Mouse (Mus musculus): ENCODE results near the gene Cers1.

Cers1 gene

DNA sequence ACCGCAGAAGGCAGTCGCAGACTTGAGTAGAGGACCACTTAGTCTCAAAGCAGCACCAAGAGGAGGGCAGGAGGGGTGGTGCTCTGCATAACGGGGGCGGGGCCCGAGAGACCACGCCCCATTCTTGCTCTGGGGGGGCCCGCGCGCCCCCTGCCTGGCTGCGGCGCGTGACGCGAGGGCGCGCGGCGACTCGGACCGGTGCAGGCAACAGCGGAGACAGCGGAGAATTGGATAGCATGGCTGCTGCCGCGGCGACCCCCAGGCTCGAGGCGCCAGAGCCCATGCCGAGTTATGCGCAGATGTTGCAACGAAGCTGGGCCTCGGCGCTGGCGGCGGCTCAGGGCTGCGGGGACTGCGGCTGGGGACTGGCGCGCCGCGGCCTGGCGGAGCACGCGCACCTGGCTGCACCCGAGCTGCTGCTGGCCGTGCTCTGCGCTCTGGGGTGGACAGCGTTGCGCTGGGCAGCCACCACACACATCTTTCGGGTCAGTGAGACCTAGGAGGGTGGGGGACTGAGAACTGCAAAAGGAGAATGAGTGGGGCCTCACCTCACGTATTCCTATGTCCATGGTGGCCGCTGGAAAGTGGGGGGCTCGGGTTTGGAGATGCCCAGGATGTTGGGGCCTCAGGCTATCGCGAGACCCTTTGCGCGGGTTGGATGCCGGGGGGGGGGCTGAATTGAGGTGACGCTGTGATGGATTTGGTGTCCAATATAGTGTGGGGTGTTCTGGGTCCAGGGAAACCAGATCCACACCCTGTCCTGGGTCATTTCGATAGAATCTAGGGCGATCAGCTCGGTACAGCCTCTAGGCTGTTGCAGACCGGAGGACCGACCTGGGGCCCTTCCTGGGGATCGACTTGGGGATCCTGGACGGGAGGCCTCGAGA lies at the start of gene Cers1:
Gene Cers1, plus strand, starts transcription at position 152 of the 887 bp plus-strand sequence.
- peak; percentile 87 for DNase-seq (ENCODE audit: low spot score)

DNA sequence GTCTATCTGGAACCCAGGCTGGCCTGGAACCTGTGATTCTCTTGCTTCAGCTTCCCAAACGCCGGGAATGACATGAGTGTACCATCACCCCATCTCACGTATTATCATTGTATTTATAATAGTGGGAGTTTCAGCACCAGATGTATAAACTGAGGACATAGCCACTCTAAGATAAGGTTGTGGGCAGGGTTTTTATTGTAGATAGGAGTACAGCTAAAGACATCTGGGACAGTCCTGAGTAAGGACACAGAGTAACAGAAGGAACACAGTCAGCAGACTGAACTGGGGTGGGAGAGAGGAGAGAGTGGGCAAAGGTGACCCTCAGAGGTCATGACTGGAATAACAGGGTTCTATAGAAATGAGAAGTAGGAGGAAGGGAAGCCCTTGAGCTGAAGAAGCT lies 47.9 kb upstream of the Cers1 start:
- no peak for DNase-seq (ENCODE audit: low spot score)

DNA sequence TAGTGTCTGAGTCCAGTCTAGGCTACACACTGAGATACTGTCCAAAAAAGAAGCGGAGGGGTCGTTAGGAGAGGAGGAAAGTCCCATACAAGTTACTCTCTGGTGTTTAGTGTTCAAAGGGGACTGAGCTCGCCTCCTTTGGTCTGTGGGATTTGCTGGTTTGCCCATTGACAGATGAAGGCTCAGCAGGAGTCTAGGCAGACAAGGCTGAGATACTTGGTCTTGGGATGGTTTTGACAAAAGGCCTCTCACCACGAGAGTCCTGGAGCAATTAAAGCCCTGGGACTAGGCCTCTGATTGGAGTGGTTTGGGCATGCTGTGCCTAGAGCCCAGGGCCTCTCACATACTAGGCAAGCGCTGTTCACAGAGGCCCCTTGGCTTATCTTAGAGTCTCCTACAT lies 47.3 kb upstream of the Cers1 start:
- DNase-seq (ENCODE audit: low spot score): no peak

DNA sequence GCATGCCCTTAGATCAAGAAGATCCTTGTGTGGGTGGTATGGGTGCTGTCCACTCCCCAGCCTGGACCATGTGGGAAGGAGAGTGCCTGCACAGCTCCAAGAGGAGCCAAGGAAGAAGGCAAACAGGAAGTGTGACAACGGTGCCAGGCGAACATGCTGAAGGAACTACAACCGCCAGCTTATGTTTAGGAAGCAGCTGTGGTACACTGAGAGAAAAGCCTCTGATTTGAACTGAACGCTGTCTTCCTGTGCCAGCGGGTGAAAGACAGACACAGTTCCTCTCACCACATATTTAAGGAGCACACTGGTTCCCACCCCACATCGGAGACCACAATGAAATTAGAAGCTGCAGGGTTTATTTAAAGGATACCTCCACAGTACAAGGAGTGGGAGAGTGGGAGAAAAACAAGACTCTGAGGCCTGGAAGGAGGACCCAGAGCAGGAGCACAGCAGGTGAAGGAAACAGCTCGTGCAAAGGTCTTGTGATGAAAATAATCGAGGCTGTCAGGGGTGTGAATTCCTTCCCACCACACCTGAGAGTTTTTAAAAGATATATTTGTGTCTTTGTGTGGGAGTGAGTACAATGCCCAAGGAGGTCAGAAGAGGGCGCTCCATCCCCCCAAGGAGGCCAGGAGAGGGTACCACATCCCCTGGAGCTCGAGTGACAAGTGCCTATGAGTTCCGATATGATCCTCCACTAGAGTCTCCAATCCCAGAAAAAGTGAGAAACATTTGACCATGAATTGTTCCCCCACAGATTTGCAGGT lies 46.6 kb upstream of the Cers1 start:
- no peak for DNase-seq (ENCODE audit: low spot score)

DNA sequence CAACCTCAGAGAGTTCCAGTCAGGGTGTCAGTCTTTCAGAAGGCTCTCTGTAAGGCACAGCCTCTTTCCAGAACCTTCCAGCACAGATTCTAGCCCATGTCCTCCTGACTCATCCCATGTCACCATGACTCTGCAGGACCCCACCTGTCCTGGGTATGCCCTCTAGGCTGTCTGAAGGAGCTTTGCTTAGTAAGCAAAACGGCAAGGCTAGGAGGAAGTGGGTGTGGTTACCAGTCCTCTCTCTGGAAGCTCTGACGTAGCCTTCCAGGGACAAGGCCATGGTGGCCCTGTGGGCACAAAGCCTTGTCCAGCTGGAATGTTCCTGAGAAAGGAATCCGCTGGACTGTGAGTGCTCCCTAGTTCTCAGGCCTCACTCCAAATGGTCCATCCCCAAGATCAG lies 42.6 kb upstream of the Cers1 start:
- DNase-seq (ENCODE audit: low spot score): no peak

DNA sequence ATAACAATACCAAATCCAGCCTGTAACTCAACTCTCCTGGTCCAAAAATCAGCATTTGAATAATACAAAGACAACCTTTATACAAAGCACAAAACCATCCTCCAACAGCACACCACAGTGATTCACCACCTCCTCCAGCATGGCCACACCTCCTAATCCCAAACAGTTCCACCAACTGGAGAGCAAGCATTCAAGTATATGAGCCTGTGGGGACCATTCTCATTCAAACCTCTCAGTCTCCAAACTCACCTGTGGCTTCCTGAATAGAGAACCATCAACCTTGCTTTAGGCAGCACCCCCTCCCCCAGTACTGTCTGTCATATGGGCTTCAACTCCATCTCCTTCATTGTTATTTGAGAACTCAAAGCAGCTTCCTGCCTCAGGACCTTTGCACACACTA lies 41.2 kb upstream of the Cers1 start:
- no peak for DNase-seq (ENCODE audit: low spot score)

DNA sequence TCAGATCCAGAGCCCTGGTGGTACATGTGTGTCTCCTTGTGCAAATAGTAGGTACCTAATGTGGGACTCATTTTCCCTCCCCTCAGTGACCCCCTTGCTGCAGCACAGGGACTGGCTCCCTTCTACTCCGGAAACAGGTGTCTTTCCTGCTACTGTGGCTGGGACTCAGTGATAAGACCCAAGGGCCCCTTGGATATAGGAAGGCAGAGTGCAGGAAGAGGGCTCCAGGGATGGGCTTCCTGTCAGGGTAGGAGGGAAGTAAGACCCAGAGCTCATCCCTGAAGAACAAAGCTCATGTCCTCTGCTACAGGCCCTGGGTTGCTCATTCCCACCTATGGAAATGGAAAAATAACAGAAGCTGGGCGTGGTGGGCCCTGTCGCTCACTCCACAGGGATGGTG lies 39.1 kb upstream of the Cers1 start:
- DNase-seq (ENCODE audit: low spot score): no peak

DNA sequence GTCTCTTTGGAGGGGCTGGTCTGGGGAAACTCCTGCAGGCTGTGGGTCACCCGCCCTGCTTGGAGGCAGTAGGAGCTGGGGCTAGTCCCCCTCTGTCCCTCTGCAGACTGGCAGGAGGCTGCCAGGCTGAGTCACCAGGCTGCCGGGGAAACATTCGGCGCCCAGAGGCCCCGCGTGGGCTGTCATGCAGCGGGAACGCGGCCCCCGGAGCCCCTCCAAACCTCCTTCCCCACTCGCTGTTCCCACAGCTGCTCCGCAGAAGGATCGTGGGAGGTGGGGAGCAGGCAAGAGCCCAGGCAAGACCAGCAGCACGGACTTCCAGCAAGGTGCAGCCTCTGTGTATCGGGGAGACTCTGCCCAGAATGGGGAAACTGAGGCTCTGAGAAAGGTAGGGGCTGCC lies 37.4 kb upstream of the Cers1 start:
- peak; percentile 65 for DNase-seq (ENCODE audit: low spot score)

DNA sequence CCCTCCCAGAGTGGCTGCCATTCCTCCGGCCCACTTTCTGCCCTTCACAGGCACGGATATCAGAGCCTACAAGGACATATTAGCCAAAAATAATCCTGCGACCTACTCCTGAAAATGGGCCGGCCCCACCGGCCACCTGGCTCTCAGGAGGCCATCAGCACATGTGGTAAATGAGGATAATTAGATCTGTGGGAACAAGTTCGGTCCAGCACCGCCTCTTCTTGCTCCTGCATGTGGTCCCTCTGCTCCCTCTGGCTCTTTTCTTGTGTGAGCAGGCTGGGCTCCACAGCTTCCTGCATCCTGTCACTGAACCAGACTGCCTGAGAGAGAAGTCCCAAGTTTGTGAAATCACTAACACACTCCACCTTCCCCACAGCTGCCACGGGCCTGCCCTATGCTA lies 36.3 kb upstream of the Cers1 start:
- no peak for DNase-seq (ENCODE audit: low spot score)

DNA sequence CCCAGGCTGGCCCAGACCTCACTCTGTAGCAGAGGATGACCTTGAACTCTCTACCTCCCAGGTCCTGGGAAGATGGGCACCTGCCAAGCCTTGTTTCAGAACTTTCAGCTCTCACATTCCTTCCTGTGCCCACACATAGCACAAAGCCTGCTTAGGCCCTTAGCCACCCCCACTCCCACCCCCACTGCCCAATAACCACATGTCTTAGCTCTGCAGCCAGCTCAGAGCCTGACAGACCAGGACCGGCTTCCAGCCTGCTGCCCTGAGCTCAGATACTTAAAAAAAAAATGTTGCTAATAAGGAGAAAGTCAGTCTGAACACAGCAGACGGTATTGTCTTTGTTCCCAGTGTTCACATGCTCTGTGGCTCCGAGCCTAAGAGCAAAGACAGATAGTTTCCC lies 34.6 kb upstream of the Cers1 start:
- DNase-seq (ENCODE audit: low spot score): no peak

DNA sequence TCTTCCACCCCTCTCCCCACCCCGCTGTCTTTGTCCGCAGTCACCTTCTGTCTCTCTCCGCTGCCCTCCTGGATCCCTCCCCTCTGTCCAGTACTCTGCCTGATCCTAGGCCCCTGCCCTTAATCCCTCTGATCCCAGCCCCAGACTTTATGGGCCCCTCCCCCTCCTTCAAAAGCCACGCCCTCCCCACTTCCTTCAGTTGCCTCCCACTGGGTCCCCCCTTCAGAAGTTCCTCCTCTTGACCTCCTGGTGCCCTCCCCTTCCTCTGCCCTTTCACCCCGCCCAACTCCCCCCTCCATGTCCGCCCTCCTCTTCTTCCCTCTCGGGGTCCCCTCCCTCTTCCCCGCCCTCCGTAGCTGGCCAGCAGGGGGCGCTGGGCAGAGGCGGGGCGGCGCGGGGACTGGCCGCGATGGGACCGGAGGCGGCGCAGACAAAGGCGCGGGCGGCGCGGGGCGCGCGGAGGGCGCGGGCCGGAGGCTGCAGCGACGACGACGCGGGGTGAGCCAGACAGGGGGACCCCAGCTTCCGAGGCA lies 32.9 kb upstream of the Cers1 start, which contains the start of gene Homer3:
Gene Homer3, plus strand, starts transcription at position 225 of the 533 bp plus-strand sequence.
- DNase-seq (ENCODE audit: low spot score): peak; percentile 82

DNA sequence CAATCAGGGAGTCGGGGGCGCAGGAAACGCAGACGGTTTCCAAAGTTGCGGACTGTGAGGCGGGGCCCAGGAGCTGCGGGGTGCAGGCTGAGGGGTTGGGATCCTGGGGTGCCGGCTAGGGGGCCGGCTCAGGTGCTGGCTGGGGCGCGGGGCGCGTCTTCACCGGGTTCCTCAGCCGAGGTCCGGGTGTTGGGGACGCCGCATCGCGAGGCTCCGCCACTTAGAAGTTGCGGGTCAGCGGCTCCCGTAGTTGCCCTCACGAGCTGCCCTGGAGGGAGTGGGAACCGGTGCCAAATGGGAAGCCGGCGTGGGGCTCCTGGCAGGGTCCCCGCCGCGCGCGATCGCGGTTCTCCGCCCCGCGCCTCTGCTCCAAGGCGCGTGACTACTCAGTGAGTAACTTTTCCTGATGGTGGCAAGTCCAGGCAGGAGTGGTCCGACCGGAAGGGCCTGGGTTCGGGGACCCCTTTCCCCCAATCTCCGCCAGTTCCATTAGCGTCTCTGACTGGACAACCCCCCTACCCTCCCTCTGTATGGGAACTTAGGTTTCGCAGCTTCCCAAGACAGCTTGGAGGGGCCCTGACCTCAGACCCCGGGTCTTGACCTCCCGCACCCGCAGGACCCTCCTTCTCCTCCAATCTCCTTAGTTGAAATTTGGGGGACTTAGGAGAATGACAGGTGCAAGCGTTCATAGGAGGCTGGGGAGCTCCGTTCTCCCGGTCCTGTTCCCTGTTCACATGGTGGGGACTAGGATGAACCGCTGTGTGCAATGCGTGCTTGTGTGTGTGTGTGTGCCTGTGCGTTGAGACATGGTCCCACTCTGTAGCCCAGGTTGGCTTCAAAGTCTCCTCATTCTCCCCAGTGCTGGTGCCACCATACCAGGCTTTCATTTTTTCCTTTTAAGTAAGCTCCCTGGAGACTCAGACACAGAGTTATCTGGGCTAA lies 32.2 kb upstream of the Cers1 start:
- no peak for DNase-seq (ENCODE audit: low spot score)

DNA sequence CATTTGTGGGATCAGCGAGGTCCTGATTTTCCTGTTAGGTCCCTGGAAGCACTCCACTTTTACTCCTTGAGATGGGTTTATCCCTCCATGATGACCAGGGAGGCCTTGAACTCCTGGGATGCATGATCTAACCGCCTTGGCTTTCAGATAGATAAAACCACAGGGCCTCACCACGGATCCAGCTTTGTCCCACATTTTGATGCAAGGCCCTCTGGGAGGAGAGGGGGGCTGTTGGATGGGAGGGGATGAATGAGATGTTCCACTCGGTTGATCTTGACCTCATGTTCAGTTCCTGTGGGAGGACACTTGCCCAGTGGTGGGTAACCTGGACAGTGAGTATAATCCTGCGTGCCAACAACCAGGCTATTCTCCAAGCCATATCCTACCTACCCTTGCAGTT lies 31.2 kb upstream of the Cers1 start:
- DNase-seq (ENCODE audit: low spot score): no peak

DNA sequence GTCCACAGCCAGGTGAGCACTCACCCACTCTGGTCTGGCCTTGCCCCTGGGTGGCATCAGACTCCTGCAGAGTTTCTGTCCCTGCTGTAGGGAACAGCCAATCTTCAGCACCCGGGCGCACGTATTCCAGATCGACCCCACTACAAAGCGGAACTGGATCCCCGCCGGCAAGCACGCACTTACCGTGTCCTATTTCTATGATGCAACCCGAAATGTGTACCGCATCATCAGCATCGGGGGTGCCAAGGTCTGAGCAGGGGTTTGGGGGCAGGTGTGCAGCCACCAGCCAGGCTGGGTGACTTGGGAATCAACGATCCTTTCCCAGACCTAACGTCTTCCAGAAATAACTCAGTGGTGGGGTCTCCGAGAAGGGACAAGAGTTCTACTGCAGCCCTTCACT lies 30.3 kb upstream of the Cers1 start:
- DNase-seq (ENCODE audit: low spot score): no peak

DNA sequence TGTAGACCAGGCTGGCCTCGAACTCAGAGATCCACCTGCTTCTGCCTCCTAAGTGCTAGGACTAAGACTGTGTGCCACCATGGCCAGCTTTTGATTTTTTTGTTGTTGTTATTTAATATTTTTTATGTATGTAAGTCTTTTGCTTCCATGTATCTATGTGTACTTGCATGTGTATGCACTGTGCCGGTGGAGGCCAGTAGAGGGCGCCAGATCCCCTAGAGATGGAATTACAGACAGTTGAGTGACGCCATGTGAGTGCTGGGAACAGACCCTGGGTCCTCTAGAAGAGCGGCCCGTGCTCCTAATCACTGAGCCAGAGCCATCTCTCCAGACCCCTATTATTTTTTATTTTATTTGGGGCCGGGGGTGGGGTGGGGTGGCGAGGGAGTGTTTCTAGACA lies 28.8 kb upstream of the Cers1 start:
- DNase-seq (ENCODE audit: low spot score): no peak

DNA sequence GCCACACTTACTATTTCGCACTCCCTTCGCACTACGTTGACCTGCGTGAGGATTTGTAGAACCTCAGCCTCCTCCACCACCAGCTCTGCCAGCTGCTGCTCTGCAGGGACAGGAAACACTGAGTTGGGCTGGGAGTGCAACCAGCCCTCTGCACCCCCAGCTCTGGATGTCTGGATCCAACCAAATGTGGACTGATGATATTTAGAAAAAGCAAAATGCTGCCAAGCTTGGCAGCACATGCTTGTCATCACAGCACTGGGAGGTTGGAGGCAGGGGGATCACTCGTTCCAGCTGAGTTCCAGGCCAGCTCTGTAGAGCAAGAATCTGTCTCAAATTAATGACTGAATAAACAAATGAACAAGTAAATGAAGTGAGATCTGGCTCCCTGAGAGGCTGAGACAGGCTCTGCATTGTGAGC lies 21.6 kb upstream of the Cers1 start:
- peak; percentile 51 for DNase-seq (ENCODE audit: low spot score)

DNA sequence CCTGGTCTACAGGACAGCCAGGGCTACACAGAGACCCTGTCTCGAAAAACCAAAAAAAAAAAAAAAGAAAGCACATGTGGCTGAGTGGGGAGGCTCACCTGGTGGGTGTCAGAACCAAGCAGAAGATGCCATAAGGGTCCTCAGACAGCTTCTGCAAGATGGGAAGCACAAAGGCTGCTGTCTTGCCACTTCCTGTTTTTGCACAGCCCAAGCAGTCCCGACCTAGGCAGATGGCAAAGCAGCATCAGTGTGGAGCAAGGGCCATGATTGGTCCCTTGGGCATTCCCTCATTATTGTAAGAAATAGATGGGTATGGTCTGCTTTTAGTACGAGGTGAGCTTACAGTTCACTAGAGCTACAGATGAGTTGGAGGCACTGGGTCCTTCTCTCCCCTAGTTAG lies 14.7 kb upstream of the Cers1 start:
- DNase-seq (ENCODE audit: low spot score): no peak

DNA sequence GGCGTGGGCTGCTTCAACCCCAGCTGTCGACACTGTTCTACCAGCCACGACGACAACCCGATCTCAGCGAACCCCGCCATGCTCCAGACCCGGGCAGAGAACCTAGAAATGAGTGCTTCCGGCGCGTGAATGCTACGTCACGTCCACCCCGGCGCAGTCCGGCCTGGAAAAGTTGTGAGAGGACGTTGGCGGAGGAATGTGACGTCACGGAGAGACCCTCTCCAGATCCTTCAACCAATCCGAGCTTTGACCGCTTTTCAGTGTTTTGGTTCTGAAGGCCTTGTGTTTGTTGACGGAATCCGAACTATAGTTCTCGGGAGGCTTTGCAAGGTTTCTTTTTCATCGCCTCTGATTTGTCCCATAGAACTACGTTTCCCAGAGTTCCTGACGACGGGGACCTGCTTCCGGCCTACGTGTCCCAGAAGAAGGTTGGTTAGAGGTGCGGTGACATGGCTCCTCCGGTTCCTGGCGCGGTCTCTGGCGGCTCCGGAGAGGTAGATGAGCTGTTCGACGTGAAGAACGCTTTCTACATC lies 13.2 kb upstream of the Cers1 start, which contains the start of the genes Ddx49 and Cope:
Gene Ddx49, minus strand, starts transcription at position 132 of the 533 bp plus-strand sequence.
Gene Cope, plus strand, starts transcription at position 161 of the 533 bp plus-strand sequence.
- peak; percentile 96 for DNase-seq (ENCODE audit: low spot score)

DNA sequence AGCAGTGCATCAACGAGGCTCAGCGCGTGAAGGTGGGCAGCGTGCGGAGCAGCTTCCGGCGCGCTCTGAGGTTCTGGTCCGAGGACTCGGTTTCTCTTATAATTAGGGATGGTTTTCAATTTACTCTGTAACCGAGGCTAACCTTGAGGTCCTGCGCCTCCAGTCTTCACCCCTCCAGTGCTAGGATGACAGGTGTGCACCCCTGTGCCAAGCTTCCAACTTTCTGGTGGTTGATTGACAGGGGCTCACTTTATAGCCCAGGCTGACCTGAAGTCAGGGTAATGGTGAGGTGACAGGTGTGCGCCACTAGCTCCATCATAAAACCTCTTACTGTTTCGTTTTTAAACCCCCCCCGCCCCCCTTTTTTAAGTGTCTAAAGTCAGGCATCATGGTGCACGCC lies 12.7 kb upstream of the Cers1 start:
- DNase-seq (ENCODE audit: low spot score): no peak

DNA sequence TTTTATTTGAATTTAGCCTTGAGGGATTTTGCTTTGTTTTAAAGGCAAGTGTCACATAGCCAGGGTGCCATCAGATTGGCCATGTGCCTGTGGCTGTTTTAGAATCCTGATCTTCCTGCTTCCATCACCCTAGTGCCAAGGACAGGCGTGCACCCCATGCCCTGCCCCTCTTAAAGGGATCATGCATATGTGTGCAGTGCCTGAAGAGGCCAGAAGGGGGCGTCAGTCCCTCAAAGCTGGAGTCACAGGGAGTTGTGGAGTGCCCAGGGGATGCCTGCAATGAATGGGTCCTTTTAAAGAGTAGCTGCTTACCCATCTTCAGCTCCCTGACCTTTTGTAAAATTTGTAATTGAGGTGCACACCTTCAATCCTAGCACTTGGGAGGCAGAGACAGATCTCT lies 6.3 kb upstream of the Cers1 start:
- no peak for DNase-seq (ENCODE audit: low spot score)

DNA sequence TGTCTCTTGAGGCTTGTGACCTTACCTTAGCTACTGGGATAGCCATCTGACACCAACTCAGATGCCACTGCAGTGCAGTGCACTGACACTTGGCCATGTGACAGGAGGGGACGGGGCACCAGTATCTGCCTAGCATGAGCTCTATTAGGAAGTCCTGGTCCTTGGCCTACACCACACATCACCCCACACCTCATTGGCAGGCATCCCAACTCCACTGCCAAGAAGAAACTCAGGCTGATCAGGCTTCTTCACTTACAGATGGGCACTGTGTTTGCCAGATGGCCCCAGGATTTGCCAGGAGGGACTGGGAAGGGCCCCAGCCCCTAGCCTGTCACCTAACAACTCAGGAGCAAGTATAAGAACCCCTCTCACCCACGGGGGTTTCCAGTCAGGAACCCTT lies 2.2 kb upstream of the Cers1 start:
- DNase-seq (ENCODE audit: low spot score): no peak
